Mouse (Mus musculus): ENCODE results near the gene 2310022A10Rik. TPM values are rescaled to one million over a fixed set of nuclear protein-coding genes. Genes with fewer than 3 reads are reported as not detected.
A peak's percentile ranks its signal among the peaks of the same experiment; 100 is the strongest.

2310022A10Rik gene
- polyA plus RNA-seq, 1 experiment from 2014 or later = 9.0 TPM

DNA sequence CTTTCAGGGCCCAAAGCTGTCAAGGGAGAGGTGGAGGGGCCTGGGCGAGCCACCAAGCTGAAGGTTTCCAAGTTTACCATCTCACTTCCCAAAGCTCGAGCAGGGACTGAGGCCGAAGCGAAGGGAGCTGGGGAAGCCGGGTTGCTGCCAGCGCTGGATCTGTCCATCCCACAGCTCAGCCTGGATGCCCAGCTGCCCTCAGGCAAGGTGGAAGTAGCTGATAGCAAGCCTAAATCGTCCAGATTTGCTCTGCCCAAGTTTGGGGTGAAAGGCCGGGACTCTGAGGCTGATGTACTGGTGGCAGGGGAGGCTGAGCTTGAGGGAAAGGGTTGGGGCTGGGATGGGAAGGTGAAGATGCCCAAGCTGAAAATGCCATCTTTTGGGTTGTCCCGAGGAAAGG is 34.7 kb upstream of the 2310022A10Rik start:
- no peak for TF ChIP-seq CTCF (IDR thresholded peaks at IDR 0.05; ENCODE audit: low read depth)
- Histone ChIP-seq H3K4me1 (replicated peaks; ENCODE audit: control insufficient read depth, insufficient read depth, low read length) (no peaks in the 10 kb centered on the region), H3K36me3 (ENCODE audit: control insufficient read depth, insufficient read depth) (0 out of 2 replicates have a peak, but pooled peaks cover 6% of the 10 kb centered on the region), H3K9me3 (ENCODE audit: control insufficient read depth) (no peaks in the 10 kb centered on the region), H3K4me3 (ENCODE audit: low read depth, low read length) (no peak overlapping the region), H3K9ac (ENCODE audit: low read depth, low read length) (no peak overlapping the region), H3K4me2 (replicated peaks; ENCODE audit: low read depth) (no peak overlapping the region), H3K27me3 (replicated peaks; ENCODE audit: control insufficient read depth, insufficient read depth, low read length) (no peaks in the 10 kb centered on the region), H3K27ac (ENCODE audit: low read depth, low read length) (no peak overlapping the region)
- WGBS = 83% methylated on average over 9 of the region's 9 CpGs
- no peak for ATAC-seq

DNA sequence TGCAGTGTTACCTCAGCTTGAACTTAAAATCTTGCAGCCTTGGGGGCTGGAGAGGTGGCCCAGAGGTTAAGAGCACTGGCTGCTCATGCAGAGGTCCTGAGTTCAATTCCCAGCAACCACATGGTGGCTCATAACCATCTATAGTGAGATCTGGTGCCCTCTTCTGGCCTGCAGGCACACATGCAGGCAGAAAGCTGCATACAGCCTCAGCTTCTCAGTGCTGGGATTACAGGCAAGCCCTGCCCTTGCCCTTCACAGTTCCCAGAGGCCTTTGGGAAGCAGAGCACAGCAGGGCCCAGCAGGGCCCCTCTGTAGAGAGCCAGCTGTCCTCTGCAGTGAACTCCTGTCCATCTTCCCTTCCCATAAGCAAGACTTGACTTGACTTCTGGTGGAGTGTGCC is 32.9 kb upstream of the 2310022A10Rik start:
- H3K36me3 ChIP-seq (ENCODE audit: control insufficient read depth, insufficient read depth) = 0 out of 2 replicates have a peak, but pooled peaks cover 6% of the 10 kb centered on the region

DNA sequence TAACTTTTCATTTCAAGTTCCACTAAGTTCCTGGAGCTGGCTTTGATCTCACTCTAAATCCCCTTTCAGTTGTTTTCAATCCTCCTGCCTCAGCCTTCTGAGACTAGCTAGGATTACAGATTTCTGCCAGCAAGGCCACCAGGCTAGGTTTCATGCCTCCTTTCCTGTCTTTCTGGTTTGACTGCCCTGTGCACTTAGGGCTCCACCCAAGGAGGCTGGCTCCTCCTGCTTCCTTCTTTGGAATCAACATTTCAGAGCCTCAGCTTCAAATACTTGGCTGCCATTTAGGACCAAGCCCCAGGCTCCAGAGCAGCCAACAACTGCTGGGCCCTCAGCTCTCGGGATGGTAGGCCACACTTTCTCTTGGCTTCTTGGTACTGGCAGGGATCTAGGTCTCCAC is 32.4 kb upstream of the 2310022A10Rik start:
- no peaks in the 10 kb centered on the region for H3K9me3 ChIP-seq (ENCODE audit: control insufficient read depth)
- H3K9ac ChIP-seq (ENCODE audit: low read depth, low read length) = no peak overlapping the region
- TF ChIP-seq CTCF (IDR thresholded peaks at IDR 0.05; ENCODE audit: low read depth) = no peak
- no peaks in the 10 kb centered on the region for H3K4me1 ChIP-seq (replicated peaks; ENCODE audit: control insufficient read depth, insufficient read depth, low read length)
- H3K36me3 ChIP-seq (ENCODE audit: control insufficient read depth, insufficient read depth) = 0 out of 2 replicates have a peak, but pooled peaks cover 6% of the 10 kb centered on the region
- H3K4me2 ChIP-seq (replicated peaks; ENCODE audit: low read depth) = no peak overlapping the region
- no peak overlapping the region for H3K27ac ChIP-seq (ENCODE audit: low read depth, low read length)
- no peak for ATAC-seq
- 61% methylated on average over 1 of the region's 1 CpGs for WGBS
- no peaks in the 10 kb centered on the region for H3K27me3 ChIP-seq (replicated peaks; ENCODE audit: control insufficient read depth, insufficient read depth, low read length)
- H3K4me3 ChIP-seq (ENCODE audit: low read depth, low read length) = no peak overlapping the region

More for the DNA sequence above, 32.9 kb upstream of the 2310022A10Rik start:
- Histone ChIP-seq H3K4me1 (replicated peaks; ENCODE audit: control insufficient read depth, insufficient read depth, low read length) (no peaks in the 10 kb centered on the region), H3K27ac (ENCODE audit: low read depth, low read length) (no peak overlapping the region), H3K4me2 (replicated peaks; ENCODE audit: low read depth) (no peak overlapping the region), H3K4me3 (ENCODE audit: low read depth, low read length) (no peak overlapping the region), H3K9ac (ENCODE audit: low read depth, low read length) (no peak overlapping the region), H3K27me3 (replicated peaks; ENCODE audit: control insufficient read depth, insufficient read depth, low read length) (no peaks in the 10 kb centered on the region), H3K9me3 (ENCODE audit: control insufficient read depth) (no peaks in the 10 kb centered on the region)
- ATAC-seq = no peak
- TF ChIP-seq CTCF (IDR thresholded peaks at IDR 0.05; ENCODE audit: low read depth) = peak; percentile 30; the same call in 1 of the 2 replicates

DNA sequence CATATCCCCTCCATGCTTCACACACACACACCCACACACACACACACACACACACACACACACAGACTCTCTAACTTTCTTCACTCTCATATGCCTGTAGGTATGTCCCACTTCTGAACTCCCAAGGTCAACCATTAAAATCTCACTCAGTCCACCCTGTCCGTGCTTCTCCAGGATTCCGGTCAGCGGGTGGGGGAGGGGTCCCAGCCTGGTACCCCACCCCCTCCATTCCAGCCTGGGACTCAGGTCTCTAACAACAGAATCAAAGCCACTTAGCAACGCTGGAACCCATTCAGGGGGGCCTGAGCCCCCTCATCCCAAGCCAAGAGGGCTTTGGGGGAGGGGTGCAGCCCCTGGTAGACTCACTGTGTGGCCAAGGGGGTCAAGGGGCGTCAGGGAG is 30.1 kb upstream of the 2310022A10Rik start, which contains the start of gene Hipk4:
TSS of gene Hipk4 (plus strand) at position 301 of the 400 bp plus-strand sequence.
- Histone ChIP-seq H3K9ac (ENCODE audit: low read depth, low read length) (no peak within 1 kb of the TSS), H3K27me3 (replicated peaks; ENCODE audit: control insufficient read depth, insufficient read depth, low read length) (no peaks in the 10 kb centered on the region), H3K27ac (ENCODE audit: low read depth, low read length) (no peak within 1 kb of the TSS), H3K4me2 (replicated peaks; ENCODE audit: low read depth) (no peak within 1 kb of the TSS), H3K4me1 (replicated peaks; ENCODE audit: control insufficient read depth, insufficient read depth, low read length) (no peaks in the 10 kb centered on the region), H3K36me3 (ENCODE audit: control insufficient read depth, insufficient read depth) (0 out of 2 replicates have a peak, but pooled peaks cover 6% of the 10 kb centered on the region), H3K9me3 (ENCODE audit: control insufficient read depth) (no peaks in the 10 kb centered on the region), H3K4me3 (ENCODE audit: low read depth, low read length) (no peak within 1 kb of the TSS)
- WGBS = 54% methylated on average over 5 of the region's 5 CpGs
- ATAC-seq = no peak
- TF ChIP-seq CTCF (IDR thresholded peaks at IDR 0.05; ENCODE audit: low read depth) = no peak

DNA sequence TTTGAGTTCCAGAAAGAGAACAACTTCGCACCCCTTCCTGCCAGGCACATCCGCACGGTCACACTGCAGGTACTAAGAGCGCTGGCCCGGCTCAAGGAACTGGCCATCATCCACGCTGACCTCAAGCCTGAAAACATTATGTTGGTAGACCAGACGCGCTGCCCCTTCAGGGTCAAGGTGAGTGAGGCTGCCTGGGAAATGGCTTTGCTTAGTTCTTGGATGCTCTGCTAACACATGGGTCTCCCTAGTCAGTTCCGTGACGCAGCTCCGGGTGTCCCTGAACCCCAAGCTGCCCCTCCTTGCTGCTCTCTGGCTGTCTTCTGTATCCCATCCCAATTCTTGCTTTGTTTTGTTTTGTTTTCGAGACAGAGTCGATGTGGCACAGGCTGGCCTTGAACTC is 29.2 kb upstream of the 2310022A10Rik start:
- Histone ChIP-seq H3K4me3 (ENCODE audit: low read depth, low read length) (no peak overlapping the region), H3K9ac (ENCODE audit: low read depth, low read length) (no peak overlapping the region), H3K27ac (ENCODE audit: low read depth, low read length) (no peak overlapping the region), H3K4me2 (replicated peaks; ENCODE audit: low read depth) (no peak overlapping the region), H3K36me3 (ENCODE audit: control insufficient read depth, insufficient read depth) (0 out of 2 replicates have a peak, but pooled peaks cover 6% of the 10 kb centered on the region), H3K4me1 (replicated peaks; ENCODE audit: control insufficient read depth, insufficient read depth, low read length) (no peaks in the 10 kb centered on the region), H3K9me3 (ENCODE audit: control insufficient read depth) (no peaks in the 10 kb centered on the region), H3K27me3 (replicated peaks; ENCODE audit: control insufficient read depth, insufficient read depth, low read length) (no peaks in the 10 kb centered on the region)
- WGBS = 95% methylated on average over 13 of the region's 13 CpGs
- ATAC-seq = no peak
- TF ChIP-seq CTCF (IDR thresholded peaks at IDR 0.05; ENCODE audit: low read depth) = no peak

DNA sequence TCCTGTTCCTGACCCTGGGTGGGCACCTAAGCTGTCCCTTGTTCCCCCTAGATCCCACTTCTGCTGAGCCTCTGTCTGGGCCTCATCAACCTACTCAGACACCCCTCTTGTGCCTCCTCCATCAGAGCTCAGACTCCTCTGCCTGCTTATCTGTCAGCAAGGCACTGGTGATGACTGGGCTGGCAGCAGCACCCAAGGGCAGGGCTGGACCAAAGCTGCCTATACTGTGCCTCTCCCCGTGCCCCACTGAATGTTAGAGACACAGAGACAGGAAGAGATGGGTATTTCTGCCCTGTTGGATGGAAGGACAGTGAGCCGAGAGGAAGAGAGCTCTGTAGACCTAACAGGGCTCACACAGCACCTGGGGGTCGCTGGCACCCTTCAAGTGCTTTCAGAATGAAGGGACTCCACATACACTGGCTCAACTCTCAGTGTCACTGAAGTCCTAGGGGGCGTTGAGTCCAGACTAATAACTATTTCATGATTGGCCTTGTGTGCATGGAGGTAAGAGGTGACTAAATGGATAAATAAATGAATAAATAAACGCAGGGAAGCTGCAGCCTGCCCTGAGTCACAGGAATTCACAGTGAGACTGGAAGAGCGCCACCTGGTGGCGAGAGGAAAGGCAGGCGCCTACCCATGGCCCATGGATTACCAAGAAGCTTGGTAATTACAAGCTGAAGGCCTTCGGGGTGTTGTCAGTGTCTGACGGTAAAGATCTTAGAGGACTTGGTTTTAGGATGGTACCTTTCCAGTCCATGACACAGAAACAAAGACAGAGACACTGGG is 26.8 kb upstream of the 2310022A10Rik start:
- Histone ChIP-seq H3K9me3 (ENCODE audit: control insufficient read depth) (no peaks in the 10 kb centered on the region), H3K4me2 (replicated peaks; ENCODE audit: low read depth) (no peak overlapping the region), H3K27me3 (replicated peaks; ENCODE audit: control insufficient read depth, insufficient read depth, low read length) (no peaks in the 10 kb centered on the region), H3K4me3 (ENCODE audit: low read depth, low read length) (no peak overlapping the region), H3K9ac (ENCODE audit: low read depth, low read length) (no peak overlapping the region), H3K36me3 (ENCODE audit: control insufficient read depth, insufficient read depth) (peaks cover 10% of the 10 kb centered on the region; the same call in 1 of the 2 replicates), H3K4me1 (replicated peaks; ENCODE audit: control insufficient read depth, insufficient read depth, low read length) (no peaks in the 10 kb centered on the region), H3K27ac (ENCODE audit: low read depth, low read length) (no peak overlapping the region)
- TF ChIP-seq CTCF (IDR thresholded peaks at IDR 0.05; ENCODE audit: low read depth) = peak; percentile 95
- peak; percentile 68 for ATAC-seq
- 16% methylated on average over 10 of the region's 10 CpGs for WGBS
